Mouse (Mus musculus) kidney, postnatal 0 days (tissue): ENCODE measurements around the gene Rpl18. TPM values are rescaled to one million over a fixed set of nuclear protein-coding genes. Genes with fewer than 3 reads are reported as not detected.

Source experiments
- ATAC-seq: fragments of 200-750 bp; cut with Nextera tagmentation; replicated peaks from 2 replicates; pipeline ENCODE4 v1.8.0; 2017; ENCODE audit warnings: low read depth, moderate number of reproducible peaks, moderate TSS enrichment, moderate library complexity; ENCODE audit not compliant: low FRiP score
- DNase-seq: peaks from one replicate; pipeline ENCODE4 v3.0.0-alpha.2; 2016; ENCODE audit warnings: low spot score
- H3K27ac ChIP-seq: fragments of 300-500 bp; sonication (generic); 2 replicates; pipeline ENCODE4 v1.5.1; 2014; ENCODE audit warnings: mild to moderate bottlenecking
- H3K27me3 ChIP-seq: fragments of 300-500 bp; sonication (generic); 2 replicates; pipeline ENCODE4 v1.6.1; 2014; ENCODE audit warnings: low read length, mixed read lengths; ENCODE audit not compliant: insufficient read depth
- H3K36me3 ChIP-seq: fragments of 300-500 bp; sonication (generic); 2 replicates; pipeline ENCODE4 v1.6.1; 2014; ENCODE audit warnings: low read length, mixed read lengths; ENCODE audit not compliant: insufficient read depth
- H3K4me1 ChIP-seq: fragments of 300-500 bp; sonication (generic); replicated peaks from 2 replicates; pipeline ENCODE4 v1.6.1; 2014; ENCODE audit warnings: antibody characterized with exemption, low read length, mixed read lengths; ENCODE audit not compliant: insufficient read depth
- H3K4me2 ChIP-seq: fragments of 300-500 bp; sonication (generic); 2 replicates; pipeline ENCODE4 v1.6.1; 2014; ENCODE audit warnings: mild to moderate bottlenecking, low read length, moderate library complexity, mixed read lengths
- H3K4me3 ChIP-seq: fragments of 300-500 bp; sonication (generic); replicated peaks from 2 replicates; pipeline ENCODE4 v1.5.1; 2014; ENCODE audit warnings: low read depth, low read length
- H3K9ac ChIP-seq: fragments of 300-500 bp; sonication (generic); 2 replicates; pipeline ENCODE4 v1.6.1; 2014; ENCODE audit warnings: low read depth, low read length
- H3K9me3 ChIP-seq: fragments of 300-500 bp; sonication (generic); replicated peaks from 2 replicates; pipeline ENCODE4 v1.6.1; 2016; ENCODE audit warnings: low read length, inconsistent platforms, mixed read lengths
- CTCF ChIP-seq: IDR thresholded peaks from 2 replicates; pipeline ENCODE4 v1.5.1; 2016; ENCODE audit warnings: antibody characterized with exemption, low read depth, mild to moderate bottlenecking, moderate library complexity
- WGBS: fragments of 180-500 bp; shearing (Covaris S2); extraction: QIAGEN DNeasy Blood & Tissue Kit; methylation state at CpG from one replicate; pipeline ENCODE4 v1.1.7; 2014; 5-methylcytosine and 5-hydroxymethylcytosine counted together
- polyA plus RNA-seq: library from polyadenylated mRNA; unstranded; fragments of >200 nt; fragmentation: Nextera tagmentation; extraction: Ambion mirVana; gene quantifications from 2 replicates; pipeline ENCODE4 v1.2.1, GENCODE M21; 2015

Gene Rpl18
- polyA plus RNA-seq, 1 experiment from 2014 or later, result 1,142 TPM

DNA sequence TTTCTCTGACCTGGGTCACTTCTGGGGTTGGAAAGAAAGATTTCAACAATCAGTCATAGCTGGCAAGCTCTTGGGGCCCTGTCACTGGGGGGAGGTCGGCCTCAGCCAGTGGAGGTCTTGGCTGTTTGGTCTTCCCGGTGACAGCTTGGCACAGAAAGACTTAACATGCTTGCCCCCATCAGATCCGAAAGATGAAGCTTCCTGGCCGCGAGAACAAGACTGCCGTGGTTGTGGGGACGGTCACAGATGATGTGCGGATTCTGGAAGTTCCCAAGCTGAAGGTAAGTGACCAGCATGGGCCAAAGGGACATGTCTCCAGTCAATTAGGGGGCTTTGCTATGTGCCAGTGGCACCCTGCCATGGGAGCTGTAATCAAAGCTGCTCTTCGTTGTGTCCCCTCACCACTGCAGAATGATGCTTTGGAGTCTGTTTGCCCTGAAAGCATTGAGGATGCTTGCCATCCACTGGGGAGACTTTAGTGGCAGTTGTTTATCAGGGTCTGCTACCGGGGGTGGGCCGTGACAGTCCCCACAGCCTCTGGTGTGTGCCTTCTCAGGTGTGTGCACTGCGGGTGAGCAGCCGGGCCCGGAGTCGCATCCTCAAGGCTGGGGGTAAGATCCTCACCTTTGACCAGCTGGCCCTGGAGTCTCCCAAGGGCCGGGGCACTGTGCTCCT is 4.6 kb downstream of the Rpl18 start:
- Histone ChIP-seq H3K4me1 (peaks cover 20% of the 10 kb centered on the region), H3K4me2 (peak overlapping the region; percentile 86), H3K4me3 (no peak overlapping the region), H3K9me3 (no peaks in the 10 kb centered on the region), H3K27ac (no peak overlapping the region), H3K36me3 (peaks cover 28% of the 10 kb centered on the region; the same call in 1 of the 2 replicates), H3K27me3 (no peaks in the 10 kb centered on the region), H3K9ac (peak overlapping the region; percentile 90; the same call in 1 of the 2 replicates)
- ATAC-seq, result no peak
- no peak for TF ChIP-seq CTCF
- WGBS, result 87% methylated on average over 15 of the region's 16 CpGs
- DNase-seq, result no peak

DNA sequence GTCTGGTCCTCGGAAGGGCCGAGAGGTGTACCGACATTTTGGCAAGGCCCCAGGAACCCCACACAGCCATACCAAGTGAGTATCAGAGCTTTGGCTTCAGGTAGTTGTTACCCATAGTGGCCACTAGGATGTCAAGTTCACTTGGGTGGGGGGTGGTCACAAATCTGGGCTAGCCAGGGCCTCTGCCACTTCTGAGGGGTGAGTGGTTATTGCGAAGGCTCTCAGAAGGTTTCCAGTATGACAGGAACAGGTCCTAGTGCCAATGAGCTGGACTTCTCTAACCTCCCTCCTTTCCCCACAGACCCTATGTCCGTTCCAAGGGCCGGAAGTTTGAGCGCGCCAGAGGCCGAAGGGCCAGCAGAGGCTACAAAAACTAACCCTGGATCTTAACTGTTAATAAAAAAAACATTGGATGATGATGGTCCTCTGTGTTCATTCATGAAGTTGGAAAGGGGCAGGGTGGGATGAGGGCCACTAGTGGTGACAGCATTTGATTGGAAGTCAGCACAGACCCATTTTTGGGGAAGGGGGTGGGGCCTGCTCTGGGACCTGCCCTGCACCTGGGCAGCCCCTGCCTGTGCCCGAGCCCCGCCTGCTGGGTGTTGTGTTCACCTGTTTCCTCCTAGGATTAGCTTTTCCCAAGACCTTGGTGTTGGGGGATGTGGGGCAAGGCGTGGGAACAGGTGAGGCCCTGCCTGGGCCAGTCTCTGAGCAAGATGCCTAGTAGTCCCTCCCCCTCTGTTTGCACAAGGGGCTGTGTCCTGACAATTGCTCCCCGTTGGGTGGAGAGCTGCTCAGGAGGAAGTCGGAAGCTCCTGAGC is 5.4 kb downstream of the Rpl18 start, which contains the start of gene Fam83e:
Gene Fam83e, plus strand, starts transcription at position 800 of the 821 bp plus-strand sequence.
- H3K9ac ChIP-seq, result 0 out of 2 replicates have a peak within 1 kb of the TSS, but pooled peaks have one; percentile 27
- peaks cover 35% of the 10 kb centered on the region; the same call in 1 of the 2 replicates for H3K36me3 ChIP-seq

DNA sequence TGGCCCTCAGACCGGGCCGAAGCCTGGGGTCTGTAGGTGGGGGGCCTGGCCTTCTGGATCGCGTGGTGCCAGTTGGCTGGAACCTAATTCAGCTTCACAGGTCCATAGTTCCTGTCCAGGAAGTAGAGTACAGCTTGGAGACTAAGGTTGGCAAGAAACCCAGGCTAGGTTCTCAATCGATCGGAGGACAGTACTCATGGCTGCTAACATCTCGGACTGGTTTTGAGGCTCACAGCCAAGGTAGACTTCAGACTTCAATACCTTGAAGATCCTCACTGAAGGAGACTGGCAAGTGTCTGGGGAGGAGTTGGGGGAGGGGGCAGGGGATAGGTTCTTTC is 5.9 kb downstream of the Rpl18 start:
- Histone ChIP-seq H3K4me1 (peaks cover 14% of the 10 kb centered on the region), H3K36me3 (peaks cover 40% of the 10 kb centered on the region; the same call in 1 of the 2 replicates), H3K4me3 (no peak overlapping the region), H3K9ac (no peak overlapping the region), H3K27me3 (no peaks in the 10 kb centered on the region), H3K9me3 (no peaks in the 10 kb centered on the region), H3K4me2 (no peak overlapping the region), H3K27ac (no peak overlapping the region)
- no peak for DNase-seq
- WGBS, result 72% methylated on average over 7 of the region's 7 CpGs
- TF ChIP-seq CTCF, result no peak
- no peak for ATAC-seq

More for the DNA sequence above, 5.4 kb downstream of the Rpl18 start, which contains the start of gene Fam83e:
- WGBS, result 75% methylated on average over 14 of the region's 14 CpGs
- Histone ChIP-seq H3K4me3 (no peak within 1 kb of the TSS), H3K27ac (no peak within 1 kb of the TSS), H3K4me2 (0 out of 2 replicates have a peak within 1 kb of the TSS, but pooled peaks have one; percentile 86), H3K27me3 (no peaks in the 10 kb centered on the region), H3K9me3 (no peaks in the 10 kb centered on the region), H3K4me1 (peaks cover 19% of the 10 kb centered on the region)
- ATAC-seq (0 out of 2 replicates have a peak, but pooled peaks have one; percentile 5), DNase-seq (no peak)
- TF ChIP-seq CTCF, result peak; percentile 38; the same call in 1 of the 2 replicates

DNA sequence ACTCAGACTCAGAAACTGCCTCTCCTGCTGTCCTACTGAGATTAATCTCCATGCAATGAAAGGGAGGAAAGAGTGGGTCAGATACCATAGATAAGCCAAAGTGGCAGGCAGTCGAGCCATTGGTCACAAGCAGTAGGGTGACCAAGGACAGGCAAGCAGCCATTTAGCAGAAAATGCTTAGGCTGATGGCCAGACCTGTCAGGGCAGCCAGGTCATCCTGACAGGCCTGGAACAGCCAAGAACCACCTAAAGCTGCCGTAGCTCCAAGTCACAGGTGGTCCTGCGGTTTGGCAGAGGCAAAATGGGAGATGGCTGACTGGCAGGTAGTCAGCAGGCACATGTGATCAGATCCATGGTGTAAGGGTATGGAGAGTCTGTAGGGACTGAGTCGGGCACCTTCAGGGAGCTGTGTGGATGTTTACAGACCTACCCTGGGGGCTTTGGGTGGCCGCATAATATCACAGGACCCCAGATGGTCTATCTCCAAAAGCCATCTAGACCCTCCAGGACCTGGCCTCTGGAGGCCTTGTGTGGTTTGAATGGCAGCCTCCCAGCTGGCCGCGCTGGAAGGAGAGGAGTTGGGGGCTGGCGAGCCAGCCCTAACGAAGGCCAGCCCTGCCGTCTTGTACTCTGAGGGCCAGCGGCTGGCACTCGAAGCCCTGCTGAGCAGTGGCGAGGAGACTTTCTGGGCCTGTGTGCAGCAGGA is 6.5 kb downstream of the Rpl18 start:
- H3K27ac ChIP-seq, result no peak overlapping the region
- no peak overlapping the region for H3K4me3 ChIP-seq
- peaks cover 42% of the 10 kb centered on the region; the same call in 1 of the 2 replicates for H3K36me3 ChIP-seq
- 60% methylated on average over 13 of the region's 13 CpGs for WGBS
- ATAC-seq (no peak), DNase-seq (no peak)
- H3K9ac ChIP-seq, result 0 out of 2 replicates have a peak overlapping the region, but pooled peaks have one; percentile 27
- H3K27me3 ChIP-seq, result no peaks in the 10 kb centered on the region
- no peak overlapping the region for H3K4me2 ChIP-seq
- H3K4me1 ChIP-seq, result peaks cover 8% of the 10 kb centered on the region
- H3K9me3 ChIP-seq, result no peaks in the 10 kb centered on the region
- TF ChIP-seq CTCF, result no peak

GRCm38 (mm10) chr7:45722348-45722713 is 7.1 kb downstream of the Rpl18 start:
- DNase-seq, result no peak
- no peak overlapping the region for H3K4me3 ChIP-seq
- 50% methylated on average over 13 of the region's 13 CpGs for WGBS
- H3K4me1 ChIP-seq, result peaks cover 8% of the 10 kb centered on the region
- no peak for TF ChIP-seq CTCF
- no peaks in the 10 kb centered on the region for H3K9me3 ChIP-seq
- ATAC-seq, result no peak
- H3K4me2 ChIP-seq, result no peak overlapping the region
- H3K9ac ChIP-seq, result 0 out of 2 replicates have a peak overlapping the region, but pooled peaks have one; percentile 27
- peaks cover 42% of the 10 kb centered on the region; the same call in 1 of the 2 replicates for H3K36me3 ChIP-seq
- no peak overlapping the region for H3K27ac ChIP-seq
- H3K27me3 ChIP-seq, result no peaks in the 10 kb centered on the region

DNA sequence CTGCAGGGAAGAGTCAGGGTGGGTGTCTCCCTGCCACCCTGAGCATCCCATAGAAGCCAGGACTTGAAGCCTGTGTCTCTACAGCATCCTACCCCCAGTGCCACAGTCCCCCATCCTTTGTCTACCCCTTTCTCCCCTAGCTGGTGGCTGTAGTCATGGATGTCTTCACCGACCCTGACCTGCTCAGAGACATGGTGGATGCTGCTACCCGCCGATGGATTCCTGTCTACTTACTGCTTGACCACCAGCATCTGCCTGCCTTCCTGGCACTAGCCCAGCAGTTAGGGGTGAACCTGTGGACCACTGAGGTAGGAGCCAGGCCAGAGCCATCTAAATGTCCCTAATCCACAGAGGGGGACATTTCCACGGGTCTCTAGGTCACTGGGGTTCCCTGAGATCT is 8.0 kb downstream of the Rpl18 start:
- Histone ChIP-seq H3K36me3 (peaks cover 42% of the 10 kb centered on the region; the same call in 1 of the 2 replicates), H3K9me3 (no peaks in the 10 kb centered on the region), H3K4me1 (peaks cover 8% of the 10 kb centered on the region), H3K4me3 (no peak overlapping the region), H3K4me2 (no peak overlapping the region), H3K9ac (no peak overlapping the region), H3K27ac (no peak overlapping the region), H3K27me3 (no peaks in the 10 kb centered on the region)
- 78% methylated on average over 4 of the region's 4 CpGs for WGBS
- DNase-seq, result no peak
- no peak for TF ChIP-seq CTCF
- no peak for ATAC-seq
